ENCODE assay signal across 8 mouse cellular contexts in genomic region chr10:94992127-94992526, GRCm38 (mm10). TPM values are rescaled to one million over a fixed set of nuclear protein-coding genes. Genes with fewer than 3 reads are reported as not detected.
DNase-seq lines count a peak whose midpoint lies in the region; ATAC-seq and TF ChIP-seq lines count a peak whose summit lies in the region.

No protein-coding gene starts in this region.

- H3K9me3 ChIP-seq in heart, embryonic 13.5 days, result no peaks in the 10 kb centered on the region
- H3K9me3 ChIP-seq in kidney, embryonic 16.5 days (ENCODE audit: low read length), result no peaks in the 10 kb centered on the region
- H3K9me3 ChIP-seq in liver, embryonic 14.5 days (ENCODE audit: control insufficient read depth, low read length), result no peaks in the 10 kb centered on the region
- no peaks in the 10 kb centered on the region for H3K9me3 ChIP-seq in stomach, embryonic 16.5 days (replicated peaks; ENCODE audit: control insufficient read depth, low read length)

- no peaks in the 10 kb centered on the region for H3K4me1 ChIP-seq in bone marrow, adult 2 months (ENCODE audit: control insufficient read depth, insufficient read depth, low read length)
- H3K4me1 ChIP-seq in embryonic fibroblast, embryonic 13.5 days (ENCODE audit: control insufficient read depth, insufficient read depth, low read length), result no peaks in the 10 kb centered on the region
- peaks cover 25% of the 10 kb centered on the region for H3K4me1 ChIP-seq in heart, embryonic 13.5 days
- peaks cover 7% of the 10 kb centered on the region; the same call in 1 of the 2 replicates for H3K4me1 ChIP-seq in kidney, embryonic 16.5 days (ENCODE audit: insufficient read depth, low read length)
- no peaks in the 10 kb centered on the region; a peak in 1 of 4 replicates for H3K4me1 ChIP-seq in liver, embryonic 14.5 days (replicated peaks; ENCODE audit: control insufficient read depth in 2 of 2, insufficient read depth in 2 of 2, low read length in 1 of 2)
- 0 out of 2 replicates have a peak, but pooled peaks cover 6% of the 10 kb centered on the region for H3K4me1 ChIP-seq in stomach, embryonic 16.5 days (ENCODE audit: control insufficient read depth, insufficient read depth, low read length)

- ATAC-seq in heart, embryonic 13.5 days (ENCODE audit: extremely low read depth, insufficient number of reproducible peaks, low FRiP score, low TSS enrichment), result no peak
- peak; percentile 76 for ATAC-seq in kidney, embryonic 16.5 days (ENCODE audit: low FRiP score, low TSS enrichment)
- ATAC-seq in liver, embryonic 14.5 days (ENCODE audit: insufficient read depth), result no peak
- no peak; the same call in 1 of the 2 replicates for ATAC-seq in stomach, embryonic 16.5 days (ENCODE audit: insufficient read depth, low FRiP score)

- H3K27me3 ChIP-seq in heart, embryonic 13.5 days (replicated peaks), result no peaks in the 10 kb centered on the region
- no peaks in the 10 kb centered on the region for H3K27me3 ChIP-seq in kidney, embryonic 16.5 days (ENCODE audit: insufficient read depth, low read length)
- no peaks in the 10 kb centered on the region for H3K27me3 ChIP-seq in liver, embryonic 14.5 days (ENCODE audit: control insufficient read depth, insufficient read depth, low read length)
- no peaks in the 10 kb centered on the region for H3K27me3 ChIP-seq in stomach, embryonic 16.5 days (ENCODE audit: control insufficient read depth, insufficient read depth, low read length)

- DNase-seq in CD4-positive, CD25-positive, alpha-beta regulatory T cell, adult 2 months (ENCODE audit: low read depth, low spot score), result peak; percentile 88
- DNase-seq in liver, embryonic 14.5 days (ENCODE audit: low read depth in 3 of 3, low spot score in 3 of 3), result peak; percentile 20 to 31 (median 26)
- DNase-seq in neural tube, embryonic 10.5 days (ENCODE audit: extremely low spot score, low spot score), result peak; percentile 76

- H3K4me3 ChIP-seq in bone marrow, adult 2 months (replicated peaks; ENCODE audit: control insufficient read depth, low read depth, low read length), result no peak overlapping the region
- H3K4me3 ChIP-seq in embryonic fibroblast, embryonic 13.5 days (ENCODE audit: insufficient read depth, low read length), result no peak overlapping the region
- H3K4me3 ChIP-seq in heart, embryonic 13.5 days, result peak overlapping the region; percentile 43
- H3K4me3 ChIP-seq in kidney, embryonic 16.5 days (ENCODE audit: low read length), result peak overlapping the region; percentile 34; the same call in 1 of the 2 replicates
- H3K4me3 ChIP-seq in liver, embryonic 14.5 days (ENCODE audit: insufficient read depth in 1 of 2, low read depth in 2 of 2, low read length in 2 of 2), result no peak overlapping the region
- no peak overlapping the region for H3K4me3 ChIP-seq in stomach, embryonic 16.5 days (replicated peaks; ENCODE audit: low read length)

- WGBS in bone marrow, adult 2 months, result 19% methylated on average over 9 of the region's 9 CpGs
- 5% methylated on average over 9 of the region's 9 CpGs for WGBS in heart, embryonic 13.5 days
- 11% methylated on average over 9 of the region's 9 CpGs for WGBS in kidney, embryonic 16.5 days
- 12% methylated on average over 9 of the region's 9 CpGs for WGBS in liver, embryonic 14.5 days (ENCODE audit: insufficient replicate concordance)
- WGBS in stomach, embryonic 16.5 days, result 11% methylated on average over 9 of the region's 9 CpGs

- no peaks in the 10 kb centered on the region for H3K36me3 ChIP-seq in heart, embryonic 13.5 days
- H3K36me3 ChIP-seq in kidney, embryonic 16.5 days (ENCODE audit: insufficient read depth, low read length), result no peaks in the 10 kb centered on the region
- no peaks in the 10 kb centered on the region for H3K36me3 ChIP-seq in liver, embryonic 14.5 days (replicated peaks; ENCODE audit: control insufficient read depth, insufficient read depth, low read depth)
- H3K36me3 ChIP-seq in stomach, embryonic 16.5 days (ENCODE audit: control insufficient read depth, insufficient read depth, low read length), result no peaks in the 10 kb centered on the region

- peak overlapping the region; percentile 74 for H3K4me2 ChIP-seq in heart, embryonic 13.5 days
- H3K4me2 ChIP-seq in kidney, embryonic 16.5 days (replicated peaks; ENCODE audit: low read depth, low read length), result peak overlapping the region; percentile 55
- H3K4me2 ChIP-seq in liver, embryonic 14.5 days (ENCODE audit: low read depth), result no peak overlapping the region
- H3K4me2 ChIP-seq in stomach, embryonic 16.5 days (ENCODE audit: low read depth, low read length), result peak overlapping the region; percentile 54

- TF ChIP-seq CTCF in bone marrow, adult 2 months (IDR thresholded peaks at IDR 0.05; ENCODE audit: control insufficient read depth, insufficient read depth, low read length), result peak; percentile 86
- TF ChIP-seq CTCF in embryonic fibroblast, embryonic 13.5 days (IDR thresholded peaks at IDR 0.05; ENCODE audit: borderline replicate concordance, insufficient read depth, low read length), result peak; percentile 67
- peak; percentile 84 for TF ChIP-seq CTCF in liver, embryonic 14.5 days (IDR thresholded peaks at IDR 0.05; ENCODE audit: low read depth)

- TF ChIP-seq POLR2A in bone marrow, adult 2 months (IDR thresholded peaks at IDR 0.05; ENCODE audit: borderline replicate concordance, control insufficient read depth, low read depth, low read length), result no peak
- TF ChIP-seq POLR2A in embryonic fibroblast, embryonic 13.5 days (IDR thresholded peaks at IDR 0.05; ENCODE audit: low read depth, low read length), result no peak

- peak overlapping the region; percentile 73 for H3K9ac ChIP-seq in heart, embryonic 13.5 days
- no peak overlapping the region for H3K9ac ChIP-seq in kidney, embryonic 16.5 days (replicated peaks; ENCODE audit: low read length)
- H3K9ac ChIP-seq in liver, embryonic 14.5 days (replicated peaks), result no peak overlapping the region; the same call in 1 of the 2 replicates
- H3K9ac ChIP-seq in stomach, embryonic 16.5 days (ENCODE audit: low read length), result no peak overlapping the region

- H3K27ac ChIP-seq in bone marrow, adult 2 months (ENCODE audit: control insufficient read depth, insufficient read depth, low read depth, low read length, poor library complexity), result no peak overlapping the region
- H3K27ac ChIP-seq in embryonic fibroblast, embryonic 13.5 days (ENCODE audit: insufficient read depth, low read length), result no peak overlapping the region
- peak overlapping the region; percentile 83 for H3K27ac ChIP-seq in heart, embryonic 13.5 days (replicated peaks)
- no peak overlapping the region for H3K27ac ChIP-seq in kidney, embryonic 16.5 days (ENCODE audit: low read length)
- H3K27ac ChIP-seq in liver, embryonic 14.5 days, result no peak overlapping the region
- no peak overlapping the region for H3K27ac ChIP-seq in stomach, embryonic 16.5 days (ENCODE audit: low read length)

- no peak for TF ChIP-seq EP300 in liver, embryonic 14.5 days (IDR thresholded peaks at IDR 0.05; ENCODE audit: low read depth)

RNA-seq across cellular contexts. Expression of gene Plxnc1, which starts 47.5 kb away (rescaled TPM):
- 4.2 and 16.4 TPM in 2 replicates for polyA plus RNA-seq in bone marrow, adult 2 months (2011; ENCODE audit: insufficient read depth, insufficient read length, low replicate concordance, missing spikeins)
- polyA plus RNA-seq in embryonic fibroblast, embryonic 13.5 days (2011; ENCODE audit: insufficient read length, low read depth, missing spikeins), result 7.2 and 16.5 TPM in 2 replicates
- 3.1 and 3.3 TPM in 2 replicates for polyA plus RNA-seq in heart, embryonic 13.5 days (2015; fragmentation: Nextera tagmentation; extraction: Ambion mirVana)
- 0.95 and 1.1 TPM in 2 replicates for polyA plus RNA-seq in kidney, embryonic 16.5 days (2015; fragmentation: Nextera tagmentation; extraction: Ambion mirVana)
- polyA plus RNA-seq in liver, embryonic 14.5 days (2012; rRNA removed), result 1.4 and 2.0 TPM in 2 replicates
- polyA plus RNA-seq in liver, embryonic 14.5 days (2014; fragmentation: Nextera tagmentation; extraction: Ambion mirVana), result 2.1 and 2.5 TPM in 2 replicates
- 1.2 and 1.9 TPM in 2 replicates for polyA plus RNA-seq in stomach, embryonic 16.5 days (2015; fragmentation: Nextera tagmentation; extraction: Ambion mirVana)

Comparison
In these comparisons a context has a peak if more than half of its experiments do, and no peak if none do; other contexts are left out.
1. DNase-seq: peak in every context shown above with its lines; median percentile 88 in CD4-positive, CD25-positive, alpha-beta regulatory T cell, adult 2 months; 76 in neural tube, embryonic 10.5 days; 26 in liver, embryonic 14.5 days.
2. H3K4me3 ChIP-seq: peak in heart, embryonic 13.5 days (single experiment) and kidney, embryonic 16.5 days (single experiment); none in bone marrow, adult 2 months (single experiment), embryonic fibroblast, embryonic 13.5 days (single experiment), liver, embryonic 14.5 days (0 of 2) and stomach, embryonic 16.5 days (single experiment).
3. Peak in every context shown above with its lines, with median percentiles within 50 percentile points of each other: CTCF ChIP-seq.